Mouse (Mus musculus): ENCODE measurements around the gene Surf2. TPM values are rescaled to one million over a fixed set of nuclear protein-coding genes. Genes with fewer than 3 reads are reported as not detected.

The Surf2 gene
- total RNA-seq, 2 experiments from 2014 or later, result 10.9 to 12.5 TPM

- no peak for DNase-seq
Observed at GRCm38 (mm10) chr2:26914148-26914941, 1.8 kb upstream of the Surf2 start.

DNA sequence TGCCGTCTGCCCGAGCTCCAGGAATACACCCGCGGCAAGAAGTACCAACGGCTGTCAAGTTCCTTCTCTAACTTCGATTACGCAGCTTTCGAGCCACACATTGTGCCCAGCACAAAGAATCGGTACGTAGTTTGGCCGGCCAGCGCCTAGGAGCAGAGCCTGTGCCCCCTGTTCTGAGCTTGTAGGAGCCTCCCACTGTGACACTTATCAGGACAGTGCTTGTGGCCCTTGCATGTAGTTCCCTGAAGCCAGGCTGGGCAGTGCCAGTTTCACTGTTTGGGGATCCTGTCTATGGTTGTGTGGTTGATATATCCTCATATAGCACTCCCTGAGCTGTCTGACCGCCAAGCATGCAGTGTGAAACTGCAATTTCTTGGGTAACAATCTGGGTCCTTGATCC lies 571 bp downstream of the Surf2 start:
- no peak for DNase-seq

GRCm38 (mm10) chr2:26919684-26920083 lies 3.5 kb downstream of the Surf2 start:
- no peak for DNase-seq

DNA sequence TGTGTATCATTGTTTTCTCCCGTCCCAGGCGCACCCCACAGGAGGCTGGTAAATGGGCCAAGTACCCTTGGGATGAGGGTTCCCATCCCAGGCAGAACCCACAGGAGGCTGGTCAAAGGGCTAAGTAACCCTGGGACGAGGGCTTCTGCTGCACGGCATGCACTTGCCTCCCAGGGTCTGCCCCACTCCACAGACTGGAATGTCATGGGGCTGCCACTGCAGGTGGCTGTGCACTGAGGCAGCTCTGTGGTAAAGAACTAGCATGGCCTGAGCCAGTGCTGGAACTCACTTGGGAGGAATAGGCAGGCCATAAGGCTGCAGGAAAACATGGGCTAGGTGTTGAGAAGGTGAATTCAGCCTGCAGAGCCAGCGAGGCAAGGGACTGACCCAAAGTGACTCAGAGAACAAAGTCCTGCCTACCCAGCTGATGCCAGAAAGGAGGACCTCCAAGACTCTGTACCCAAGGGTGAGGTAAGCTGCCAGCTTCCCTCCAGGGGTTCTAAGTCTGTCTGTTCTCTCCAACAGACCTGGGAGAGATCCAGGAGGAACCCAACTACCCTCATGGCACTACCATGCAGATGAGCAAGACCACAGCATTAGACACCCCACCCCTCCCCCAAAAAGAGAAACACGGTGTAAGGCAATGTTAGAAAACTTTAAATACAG lies 4.2 kb downstream of the Surf2 start:
- DNase-seq, result no peak

DNA sequence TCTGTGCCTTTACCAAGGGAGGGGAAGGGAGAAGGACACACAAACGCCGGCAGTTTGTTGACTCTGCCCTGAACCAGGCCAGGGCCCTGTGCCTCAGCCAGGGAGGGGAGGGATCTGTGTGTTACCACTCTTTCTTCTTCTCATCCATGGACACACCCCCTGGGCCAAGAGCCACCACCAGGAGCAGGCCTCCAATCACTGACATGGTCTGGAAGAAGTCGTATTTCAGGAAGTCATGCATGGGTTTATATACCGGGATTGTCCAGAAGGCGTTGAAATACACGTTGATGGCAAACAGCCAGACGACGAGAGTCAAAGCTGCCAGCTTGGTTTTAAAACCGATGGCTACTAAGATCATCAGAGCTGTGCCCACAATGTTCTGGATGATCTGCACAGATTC lies 5.6 kb downstream of the Surf2 start:
- no peak for DNase-seq

DNA sequence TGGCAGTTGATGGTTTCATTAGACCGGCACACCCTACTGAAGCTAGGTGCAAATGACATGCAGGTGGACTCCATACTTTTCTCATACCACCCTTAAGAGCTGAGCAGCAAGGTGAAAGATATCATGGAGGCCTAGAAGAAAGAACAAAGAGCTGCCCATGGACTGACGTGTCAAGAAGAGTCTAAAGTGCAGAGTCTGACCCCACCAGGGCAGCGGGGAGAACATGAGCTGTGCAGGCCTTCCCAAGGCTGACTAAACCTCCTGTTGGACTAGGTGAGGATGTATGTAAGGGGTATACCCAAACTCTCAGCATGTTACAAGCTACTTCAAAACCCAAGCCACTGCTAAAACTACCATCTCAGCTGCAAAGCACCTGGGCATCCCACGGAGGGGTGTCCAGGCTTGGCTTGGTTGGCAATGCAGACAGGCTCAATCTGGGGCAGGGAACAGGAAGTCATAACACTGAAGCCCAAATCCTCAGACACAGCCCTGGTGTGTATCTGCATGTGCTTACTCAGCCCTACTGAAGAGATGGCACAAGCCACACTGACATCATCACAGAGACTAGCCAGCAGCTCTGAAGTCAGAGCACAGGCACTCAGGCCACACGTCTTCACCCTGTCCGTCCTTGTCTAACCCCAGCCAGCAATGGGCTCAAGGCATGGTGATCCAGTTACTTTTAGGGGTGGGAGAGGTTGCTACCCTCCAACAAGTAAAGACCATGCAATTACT lies 11.7 kb downstream of the Surf2 start:
- no peak for DNase-seq

DNA sequence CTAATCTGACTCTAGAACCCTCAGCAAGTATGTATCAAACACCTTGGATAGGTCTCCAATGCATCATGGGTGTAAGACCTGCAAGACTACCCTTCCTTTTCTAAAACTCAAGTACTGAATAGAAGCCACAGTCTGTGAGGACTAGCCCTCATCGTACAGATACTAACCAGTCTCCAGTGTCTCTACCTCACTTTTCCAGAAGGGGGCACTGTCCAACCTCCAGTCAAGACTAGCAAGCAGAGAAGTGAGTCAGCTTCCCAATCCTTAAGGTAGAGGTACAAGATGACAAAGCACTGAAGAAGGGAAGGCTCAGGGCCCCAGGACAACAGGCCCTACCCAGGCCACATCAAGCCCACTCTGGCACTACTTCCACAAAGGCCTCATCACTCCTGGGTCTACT lies 14.2 kb downstream of the Surf2 start:
- DNase-seq, result no peak

DNA sequence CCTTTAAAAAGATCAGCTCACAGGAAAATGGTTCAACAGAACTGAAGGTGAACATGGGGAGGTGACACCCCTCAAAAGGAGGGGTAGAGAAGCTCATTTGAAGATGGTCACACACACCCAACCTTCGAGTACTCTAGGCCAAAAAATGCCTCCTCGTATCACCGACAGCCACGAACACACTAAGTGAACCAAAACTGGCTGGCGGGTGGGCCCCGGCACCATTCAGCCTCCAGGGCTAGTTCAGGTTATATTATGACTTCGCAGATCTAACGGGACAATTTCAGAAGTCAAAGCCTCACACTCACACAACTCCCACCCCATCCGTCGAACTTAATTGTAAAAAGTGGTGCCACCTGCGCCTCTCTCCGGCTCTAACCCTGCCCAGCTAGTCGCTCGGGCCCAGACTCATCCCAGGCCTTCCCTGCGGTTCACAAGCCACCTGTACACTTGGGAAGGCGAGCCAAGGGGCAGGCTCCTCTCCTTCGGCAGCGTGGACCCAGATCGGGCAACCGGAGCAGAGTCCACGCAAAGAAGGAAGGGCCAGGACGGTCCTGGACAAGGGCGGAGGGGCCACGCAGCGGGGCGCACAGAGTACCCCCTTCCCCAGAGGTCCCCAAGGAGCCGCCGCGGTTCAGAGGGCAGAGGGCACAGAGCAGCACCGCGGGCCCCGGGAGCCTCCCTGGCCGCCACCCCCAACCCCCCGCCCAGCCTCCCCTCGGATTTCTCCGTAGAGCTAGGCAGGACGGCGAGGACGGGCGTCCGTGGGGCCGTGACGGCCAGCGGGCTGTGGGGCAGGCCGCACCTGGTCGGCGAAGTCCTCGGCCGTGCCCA lies 16.5 kb downstream of the Surf2 start:
- DNase-seq, result no peak

DNA sequence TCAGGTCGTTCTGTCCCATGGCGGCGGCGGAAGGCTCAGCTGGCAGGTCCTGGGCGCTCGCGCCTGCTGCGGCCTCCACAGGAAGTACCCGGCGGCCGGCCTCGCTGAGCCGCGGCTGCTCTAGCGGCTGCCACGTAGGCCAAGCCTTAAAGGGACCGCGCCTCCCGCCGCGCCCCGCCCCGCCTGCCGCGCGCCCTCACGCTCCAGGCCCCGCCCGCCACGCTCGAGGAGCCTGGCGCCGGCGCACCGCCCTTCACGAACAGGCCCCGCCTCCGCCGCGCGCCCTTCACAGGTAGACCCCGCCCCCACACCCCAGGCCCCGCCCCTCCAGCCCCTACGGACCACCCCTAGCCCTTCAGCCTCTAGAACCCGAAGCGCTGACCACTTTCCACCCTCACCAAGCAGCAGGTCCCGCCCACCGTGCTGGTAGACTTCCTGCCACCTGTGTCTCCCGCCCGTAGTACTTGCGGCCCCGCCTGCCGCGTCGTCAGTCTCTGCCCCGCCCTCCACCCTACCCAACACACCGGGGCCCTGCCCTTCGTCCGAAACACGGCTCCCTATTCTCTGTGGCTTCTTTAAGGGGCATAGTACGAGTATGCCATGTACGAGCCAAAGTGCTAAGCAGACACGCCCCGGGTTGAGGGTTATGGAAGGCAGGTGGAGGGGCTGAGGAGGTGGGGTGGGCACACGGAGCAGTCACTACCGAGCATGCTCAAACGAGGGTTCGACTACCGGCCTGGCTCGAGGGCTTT lies 17.3 kb downstream of the Surf2 start, which contains the start of the genes Surf4 and Stkld1:
TSS of gene Surf4 (minus strand) at position 625 of the 752 bp plus-strand sequence.
TSS of gene Stkld1 (plus strand) at position 744 of the 752 bp plus-strand sequence.
- peak; percentile 96 for DNase-seq

DNA sequence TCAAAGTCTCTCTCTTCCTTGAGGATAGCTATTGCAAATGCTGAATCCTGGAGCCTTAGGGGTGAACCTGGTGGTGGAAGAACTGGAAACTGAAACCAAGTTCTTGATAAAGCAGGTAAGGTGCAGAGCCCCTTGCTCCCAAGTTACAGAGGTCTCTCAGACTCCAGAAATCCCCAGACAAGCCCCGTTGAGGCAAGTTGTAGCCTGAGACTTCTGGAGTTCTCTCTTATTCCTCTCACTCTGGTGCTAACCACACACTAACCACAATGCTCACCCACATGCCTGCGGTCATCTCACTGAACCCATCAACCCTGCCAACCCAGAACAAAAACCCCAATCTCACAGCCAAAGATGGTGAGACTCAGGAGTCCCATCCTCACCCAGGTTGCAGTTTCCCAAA lies 19.1 kb downstream of the Surf2 start:
- DNase-seq, result no peak

DNA sequence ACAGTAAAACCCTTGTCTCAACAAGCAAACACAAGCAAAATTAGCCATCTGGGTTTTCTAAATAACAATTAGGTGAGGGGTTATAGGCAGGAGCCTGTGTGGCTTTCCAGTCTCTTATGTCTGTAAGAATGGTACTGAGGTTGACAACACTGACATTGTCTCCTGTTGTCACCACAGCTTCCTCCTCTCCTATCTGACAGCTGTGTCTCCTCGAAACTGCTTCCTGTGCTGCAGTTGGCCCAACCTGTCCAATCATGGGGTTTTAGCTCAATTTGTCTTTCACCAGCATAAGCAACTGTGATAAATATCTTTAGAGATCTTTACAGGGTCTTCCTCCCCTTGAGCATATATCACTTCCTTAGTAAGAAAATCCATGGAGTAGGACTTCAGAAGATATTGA lies 20.3 kb downstream of the Surf2 start:
- no peak for DNase-seq

DNA sequence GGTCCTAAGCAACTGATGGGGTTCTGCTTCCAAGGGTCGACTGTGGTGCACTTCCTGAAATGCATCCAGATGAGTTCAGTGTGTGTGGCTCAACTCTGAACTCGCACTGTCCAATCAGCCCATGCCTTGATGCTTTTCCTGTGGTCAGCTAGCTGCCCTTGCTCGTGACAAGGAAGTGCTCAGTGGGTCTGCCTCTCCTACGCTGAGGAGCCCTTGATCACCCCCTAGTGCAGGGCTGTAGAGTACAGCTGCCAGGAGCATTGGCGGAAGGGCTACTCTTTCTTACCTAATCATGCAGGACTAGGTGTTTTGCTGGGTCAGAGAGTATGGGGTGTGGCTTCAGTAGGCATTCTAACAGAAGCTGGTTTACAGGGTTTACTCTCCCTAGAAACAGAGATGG lies 25.4 kb downstream of the Surf2 start:
- no peak for DNase-seq

DNA sequence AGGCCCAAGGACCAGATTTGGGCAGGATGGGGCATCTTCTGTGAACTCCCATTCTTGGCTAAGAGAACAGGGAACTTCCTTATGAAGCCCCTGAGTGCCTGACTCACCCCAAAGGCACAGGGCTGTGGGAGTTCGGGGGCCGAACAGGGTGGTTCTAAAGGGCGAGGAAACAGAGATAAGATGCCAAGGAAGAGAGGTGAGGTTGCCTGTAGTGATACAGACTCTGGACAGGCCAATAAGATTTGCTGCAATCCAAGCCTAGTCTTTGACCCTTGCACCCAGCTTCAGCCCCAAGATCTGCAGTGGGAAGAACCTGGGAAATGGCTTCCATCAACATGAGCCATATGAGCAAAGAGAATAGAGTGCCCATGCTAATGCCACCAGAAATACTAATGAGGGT lies 27.1 kb downstream of the Surf2 start:
- DNase-seq, result no peak

DNA sequence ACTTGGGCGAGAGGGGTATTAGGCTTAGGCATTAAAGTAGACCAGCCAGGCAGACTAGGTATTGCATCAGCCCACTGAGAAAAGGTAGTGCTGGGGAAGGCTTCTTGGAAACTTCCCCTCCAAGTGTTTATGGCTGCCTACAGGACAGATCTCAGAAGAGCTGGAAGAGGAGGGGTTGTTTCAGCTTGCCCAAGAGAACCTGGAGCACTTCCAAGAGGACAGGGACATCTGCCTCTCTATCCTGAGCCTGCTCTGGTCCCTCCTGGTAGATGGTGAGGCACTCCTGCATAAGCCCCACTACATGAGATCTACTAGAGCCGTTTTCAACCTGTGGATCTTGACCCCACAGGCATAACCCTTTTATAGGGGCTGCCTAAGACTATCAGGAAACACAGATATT lies 34.2 kb downstream of the Surf2 start:
- DNase-seq, result no peak

- DNase-seq, result no peak
Observed at GRCm38 (mm10) chr2:26951346-26951905, 35.3 kb downstream of the Surf2 start.

GRCm38 (mm10) chr2:26952193-26952592 lies 36.0 kb downstream of the Surf2 start:
- no peak for DNase-seq

DNA sequence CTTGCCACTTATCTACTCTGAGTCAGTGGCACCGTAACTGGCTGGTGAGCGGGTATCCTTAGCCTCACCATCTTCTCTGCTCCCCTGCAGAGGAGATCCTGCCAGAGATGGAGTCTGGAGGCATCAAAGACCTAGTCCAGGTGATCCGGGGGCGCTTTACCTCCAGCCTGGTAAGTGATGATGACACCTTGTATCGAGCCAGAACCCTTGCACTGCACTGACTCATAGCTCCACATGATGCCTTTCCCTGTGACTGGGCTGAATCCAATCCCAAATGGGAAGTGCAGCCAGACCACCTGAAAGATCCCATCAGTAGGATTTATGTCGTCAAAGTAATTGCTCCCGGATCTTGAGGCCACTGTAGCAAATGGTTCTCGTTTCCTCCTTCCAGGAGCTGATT lies 36.7 kb downstream of the Surf2 start:
- DNase-seq, result no peak

DNA sequence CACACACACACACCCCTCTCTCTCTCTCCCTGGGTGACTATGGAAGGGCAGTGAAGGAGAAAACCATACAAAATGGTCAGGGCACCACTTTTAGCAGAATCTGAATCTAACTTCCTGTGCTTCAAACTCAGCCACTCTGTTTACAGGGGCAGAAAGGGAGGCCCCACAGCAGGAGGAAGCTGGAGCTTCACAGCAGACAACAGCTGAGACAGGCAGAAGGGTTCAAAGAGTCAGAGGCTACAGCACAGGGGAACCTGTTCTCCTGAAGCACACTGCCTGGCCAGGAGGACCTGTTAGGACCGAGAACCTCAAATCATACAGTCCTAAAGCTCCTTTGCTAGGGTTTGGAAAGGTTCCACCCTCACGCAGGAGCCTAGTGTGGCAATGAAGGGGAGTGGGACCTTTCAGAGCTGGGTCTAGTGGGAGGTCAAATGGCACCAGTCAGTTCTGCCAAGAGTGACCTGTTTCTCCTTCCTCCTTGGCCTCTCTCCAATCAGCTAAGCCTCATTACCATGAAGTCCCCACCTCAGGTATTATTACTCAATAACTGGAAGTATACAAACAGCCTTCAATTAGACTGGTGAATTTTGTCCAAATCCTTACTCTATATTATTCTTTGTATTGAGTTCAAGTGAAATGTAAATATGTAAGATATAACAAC lies 38.7 kb downstream of the Surf2 start:
- no peak for DNase-seq

GRCm38 (mm10) chr2:26956811-26957487 lies 40.8 kb downstream of the Surf2 start:
- DNase-seq, result no peak

- DNase-seq, result no peak
Observed at GRCm38 (mm10) chr2:26957488-26957859, 41.3 kb downstream of the Surf2 start.

All from gastrocnemius, postnatal 25 days (tissue).